Mouse (Mus musculus) embryonic fibroblast, embryonic 13.5 days (primary cell): ENCODE results near the gene Gmps.

Source experiments
- CTCF ChIP-seq: IDR thresholded peaks from 2 replicates; pipeline ENCODE4 v1.5.1; 2011; ENCODE audit warnings: mild to moderate bottlenecking, control low read depth, low read length, moderate library complexity, borderline replicate concordance; ENCODE audit not compliant: insufficient read depth
- POLR2A ChIP-seq: IDR thresholded peaks from 2 replicates; pipeline ENCODE4 v1.6.1; 2011; ENCODE audit warnings: low read depth, mild to moderate bottlenecking, control low read depth, low read length, moderate library complexity

GRCm38 (mm10) chr3:63949837-63950236 lies 26.1 kb upstream of the Gmps start:
- TF ChIP-seq CTCF (no peak), POLR2A (no peak)
